Mouse (Mus musculus): ENCODE data around the gene Cd22.

Cd22 gene

DNA sequence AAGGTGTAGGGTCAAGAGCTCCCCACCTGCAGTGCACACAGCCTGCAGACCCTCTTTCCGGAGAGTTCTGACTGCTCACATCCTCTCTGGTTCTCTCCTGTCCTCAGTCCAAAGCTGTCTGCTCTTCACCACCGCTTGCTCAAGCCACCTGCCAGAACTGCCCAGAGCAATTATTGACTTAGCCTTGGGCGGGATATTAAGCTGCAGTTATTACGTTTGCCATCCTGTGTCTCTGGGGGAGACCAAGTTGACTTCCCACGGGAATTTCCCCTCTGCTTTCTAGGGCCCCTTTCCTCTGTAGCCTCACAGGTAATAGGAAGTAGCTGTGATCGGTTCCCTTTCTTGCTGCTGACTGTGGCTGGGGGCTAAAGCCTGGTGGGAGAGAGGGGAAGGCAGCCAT is 60.0 kb downstream of the Cd22 start:
- no peak for DNase-seq (ENCODE audit: low spot score)
